Mouse (Mus musculus): ENCODE measurements around the gene Dmrtb1. TPM values are rescaled to one million over a fixed set of nuclear protein-coding genes. Genes with fewer than 3 reads are reported as not detected.

Gene Dmrtb1
- polyA plus RNA-seq, 1 experiment from 2014 or later, result 0.08 TPM

- Histone ChIP-seq H3K27ac (ENCODE audit: low read length) (no peak overlapping the region), H3K4me1 (ENCODE audit: insufficient read depth, low read depth, low read length) (no peaks in the 10 kb centered on the region), H3K27me3 (replicated peaks; ENCODE audit: insufficient read depth, low read length) (no peaks in the 10 kb centered on the region), H3K4me3 (ENCODE audit: low read depth, low read length) (no peak overlapping the region), H3K9me3 (ENCODE audit: low read length) (no peaks in the 10 kb centered on the region), H3K36me3 (ENCODE audit: insufficient read depth, low read length) (no peaks in the 10 kb centered on the region), H3K9ac (replicated peaks; ENCODE audit: low read depth) (no peak overlapping the region), H3K4me2 (replicated peaks; ENCODE audit: low read depth, low read length) (no peak overlapping the region)
- TF ChIP-seq CTCF (IDR thresholded peaks at IDR 0.05) (no peak), EP300 (IDR thresholded peaks at IDR 0.05) (no peak)
- WGBS, result 22% methylated on average over 12 of the region's 12 CpGs
- DNase-seq (ENCODE audit: low spot score) (no peak), ATAC-seq (no peak)
These were observed 33.0 kb downstream of the Dmrtb1 start for GRCm38 (mm10) chr4:107651021-107651496.

GRCm38 (mm10) chr4:107648959-107649485 is 35.0 kb downstream of the Dmrtb1 start:
- Histone ChIP-seq H3K9ac (replicated peaks; ENCODE audit: low read depth) (no peak overlapping the region), H3K4me1 (ENCODE audit: insufficient read depth, low read depth, low read length) (no peaks in the 10 kb centered on the region), H3K4me2 (replicated peaks; ENCODE audit: low read depth, low read length) (no peak overlapping the region), H3K27me3 (replicated peaks; ENCODE audit: insufficient read depth, low read length) (no peaks in the 10 kb centered on the region), H3K36me3 (ENCODE audit: insufficient read depth, low read length) (no peaks in the 10 kb centered on the region), H3K9me3 (ENCODE audit: low read length) (no peaks in the 10 kb centered on the region), H3K4me3 (ENCODE audit: low read depth, low read length) (no peak overlapping the region), H3K27ac (ENCODE audit: low read length) (no peak overlapping the region)
- DNase-seq (ENCODE audit: low spot score) (peak; percentile 14), ATAC-seq (peak; percentile 53)
- TF ChIP-seq CTCF (IDR thresholded peaks at IDR 0.05), result no peak
- no peak for TF ChIP-seq EP300 (IDR thresholded peaks at IDR 0.05)
- WGBS, result 53% methylated on average over 5 of the region's 5 CpGs

- Histone ChIP-seq H3K27me3 (replicated peaks; ENCODE audit: insufficient read depth, low read length) (no peaks in the 10 kb centered on the region), H3K4me3 (ENCODE audit: low read depth, low read length) (no peak overlapping the region), H3K27ac (ENCODE audit: low read length) (no peak overlapping the region), H3K9ac (replicated peaks; ENCODE audit: low read depth) (no peak overlapping the region), H3K4me2 (replicated peaks; ENCODE audit: low read depth, low read length) (no peak overlapping the region), H3K9me3 (ENCODE audit: low read length) (no peaks in the 10 kb centered on the region), H3K36me3 (ENCODE audit: insufficient read depth, low read length) (no peaks in the 10 kb centered on the region), H3K4me1 (ENCODE audit: insufficient read depth, low read depth, low read length) (no peaks in the 10 kb centered on the region)
- TF ChIP-seq CTCF (IDR thresholded peaks at IDR 0.05) (no peak), EP300 (IDR thresholded peaks at IDR 0.05) (no peak)
- DNase-seq (ENCODE audit: low spot score), result no peak
- no peak for ATAC-seq
- WGBS, result 46% methylated on average over 4 of the region's 4 CpGs
These were observed 42.4 kb downstream of the Dmrtb1 start for GRCm38 (mm10) chr4:107641624-107642023.

GRCm38 (mm10) chr4:107638303-107638702 is 45.7 kb downstream of the Dmrtb1 start:
- no peak overlapping the region for H3K4me2 ChIP-seq (replicated peaks; ENCODE audit: low read depth, low read length)
- no peak for ATAC-seq
- H3K4me1 ChIP-seq (ENCODE audit: insufficient read depth, low read depth, low read length), result no peaks in the 10 kb centered on the region
- no peak overlapping the region for H3K4me3 ChIP-seq (ENCODE audit: low read depth, low read length)
- H3K9me3 ChIP-seq (ENCODE audit: low read length), result no peaks in the 10 kb centered on the region
- H3K27ac ChIP-seq (ENCODE audit: low read length), result no peak overlapping the region
- H3K36me3 ChIP-seq (ENCODE audit: insufficient read depth, low read length), result no peaks in the 10 kb centered on the region
- WGBS, result 73% methylated on average over 10 of the region's 10 CpGs
- no peak overlapping the region for H3K9ac ChIP-seq (replicated peaks; ENCODE audit: low read depth)
- no peak for TF ChIP-seq CTCF (IDR thresholded peaks at IDR 0.05)
- DNase-seq (ENCODE audit: low spot score), result no peak
- no peaks in the 10 kb centered on the region for H3K27me3 ChIP-seq (replicated peaks; ENCODE audit: insufficient read depth, low read length)

- TF ChIP-seq CTCF (IDR thresholded peaks at IDR 0.05) (peak; percentile 70), EP300 (IDR thresholded peaks at IDR 0.05) (no peak)
- H3K4me1 ChIP-seq (ENCODE audit: insufficient read depth, low read depth, low read length), result no peaks in the 10 kb centered on the region
- no peak overlapping the region for H3K4me2 ChIP-seq (replicated peaks; ENCODE audit: low read depth, low read length)
- no peaks in the 10 kb centered on the region for H3K9me3 ChIP-seq (ENCODE audit: low read length)
- 57% methylated on average over 3 of the region's 3 CpGs for WGBS
- H3K27ac ChIP-seq (ENCODE audit: low read length), result no peak overlapping the region
- H3K36me3 ChIP-seq (ENCODE audit: insufficient read depth, low read length), result no peaks in the 10 kb centered on the region
- ATAC-seq (no peak), DNase-seq (ENCODE audit: low spot score) (peak; percentile 30)
- no peak overlapping the region for H3K9ac ChIP-seq (replicated peaks; ENCODE audit: low read depth)
- no peaks in the 10 kb centered on the region for H3K27me3 ChIP-seq (replicated peaks; ENCODE audit: insufficient read depth, low read length)
- H3K4me3 ChIP-seq (ENCODE audit: low read depth, low read length), result no peak overlapping the region
These were observed 46.4 kb downstream of the Dmrtb1 start for GRCm38 (mm10) chr4:107637670-107638069.

GRCm38 (mm10) chr4:107636099-107636498 is 47.9 kb downstream of the Dmrtb1 start:
- no peaks in the 10 kb centered on the region for H3K9me3 ChIP-seq (ENCODE audit: low read length)
- DNase-seq (ENCODE audit: low spot score) (no peak), ATAC-seq (no peak)
- H3K4me3 ChIP-seq (ENCODE audit: low read depth, low read length), result no peak overlapping the region
- H3K36me3 ChIP-seq (ENCODE audit: insufficient read depth, low read length), result no peaks in the 10 kb centered on the region
- WGBS, result 67% methylated on average over 6 of the region's 6 CpGs
- no peak overlapping the region for H3K27ac ChIP-seq (ENCODE audit: low read length)
- H3K9ac ChIP-seq (replicated peaks; ENCODE audit: low read depth), result no peak overlapping the region
- H3K4me2 ChIP-seq (replicated peaks; ENCODE audit: low read depth, low read length), result no peak overlapping the region
- TF ChIP-seq CTCF (IDR thresholded peaks at IDR 0.05) (no peak), EP300 (IDR thresholded peaks at IDR 0.05) (no peak)
- no peaks in the 10 kb centered on the region for H3K27me3 ChIP-seq (replicated peaks; ENCODE audit: insufficient read depth, low read length)
- no peaks in the 10 kb centered on the region for H3K4me1 ChIP-seq (ENCODE audit: insufficient read depth, low read depth, low read length)

- DNase-seq (ENCODE audit: low spot score) (no peak), ATAC-seq (no peak)
- Histone ChIP-seq H3K4me3 (ENCODE audit: low read depth, low read length) (no peak overlapping the region), H3K9me3 (ENCODE audit: low read length) (no peaks in the 10 kb centered on the region), H3K9ac (replicated peaks; ENCODE audit: low read depth) (no peak overlapping the region), H3K4me2 (replicated peaks; ENCODE audit: low read depth, low read length) (no peak overlapping the region), H3K27ac (ENCODE audit: low read length) (no peak overlapping the region), H3K4me1 (ENCODE audit: insufficient read depth, low read depth, low read length) (no peaks in the 10 kb centered on the region), H3K36me3 (ENCODE audit: insufficient read depth, low read length) (no peaks in the 10 kb centered on the region), H3K27me3 (replicated peaks; ENCODE audit: insufficient read depth, low read length) (no peaks in the 10 kb centered on the region)
- 64% methylated on average over 6 of the region's 6 CpGs for WGBS
- TF ChIP-seq EP300 (IDR thresholded peaks at IDR 0.05) (no peak), CTCF (IDR thresholded peaks at IDR 0.05) (no peak)
These were observed 49.4 kb downstream of the Dmrtb1 start for GRCm38 (mm10) chr4:107634631-107635030.

All from lung, postnatal 0 days (tissue).